Mouse (Mus musculus) liver, embryonic 12.5 days (tissue): ENCODE data around the gene Cpa4. TPM values are rescaled to one million over a fixed set of nuclear protein-coding genes. Genes with fewer than 3 reads are reported as not detected.
A peak's percentile ranks its signal among the peaks of the same experiment; 100 is the strongest.

Experiments
- ATAC-seq: fragments of 200-750 bp; cut with Nextera tagmentation; 2 replicates; pipeline ENCODE4 v1.8.0; 2017; ENCODE audit warnings: moderate number of reproducible peaks, mild to moderate bottlenecking, moderate library complexity
- H3K27ac ChIP-seq: fragments of 300-500 bp; sonication (generic); 2 replicates; pipeline ENCODE4 v1.5.1; 2016; ENCODE audit warnings: mild to moderate bottlenecking
- H3K27me3 ChIP-seq: fragments of 300-500 bp; sonication (generic); replicated peaks from 2 replicates; pipeline ENCODE4 v1.6.1; 2016; ENCODE audit warnings: mild to moderate bottlenecking, moderate library complexity
- H3K36me3 ChIP-seq: fragments of 300-500 bp; sonication (generic); 2 replicates; pipeline ENCODE4 v1.6.1; 2016; ENCODE audit warnings: mild to moderate bottlenecking, moderate library complexity
- H3K4me1 ChIP-seq: fragments of 300-500 bp; sonication (generic); 2 replicates; pipeline ENCODE4 v1.6.1; 2016
- H3K4me2 ChIP-seq: fragments of 300-500 bp; sonication (generic); 2 replicates; pipeline ENCODE4 v1.6.1; 2016; ENCODE audit warnings: mild to moderate bottlenecking, moderate library complexity
- H3K4me3 ChIP-seq: fragments of 300-500 bp; sonication (generic); 2 replicates; pipeline ENCODE4 v1.5.1; 2016; ENCODE audit warnings: mild to moderate bottlenecking, moderate library complexity
- H3K9ac ChIP-seq: fragments of 300-500 bp; sonication (generic); 2 replicates; pipeline ENCODE4 v1.6.1; 2016; ENCODE audit warnings: mild to moderate bottlenecking, moderate library complexity
- H3K9me3 ChIP-seq: fragments of 300-500 bp; sonication (generic); replicated peaks from 2 replicates; pipeline ENCODE4 v1.6.1; 2016; ENCODE audit warnings: mild to moderate bottlenecking, moderate library complexity
- WGBS: fragments of 180-500 bp; shearing (Covaris S2); methylation state at CpG from one replicate; pipeline ENCODE4 v1.1.7; 2016; ENCODE audit not compliant: insufficient replicate concordance; 5-methylcytosine and 5-hydroxymethylcytosine counted together
- polyA plus RNA-seq: library from polyadenylated mRNA; unstranded; fragments of >200 nt; fragmentation: Nextera tagmentation; extraction: Ambion mirVana; gene quantifications from 2 replicates; pipeline ENCODE4 v1.2.1, GENCODE M21; 2016

Cpa4 gene
- polyA plus RNA-seq, 1 experiment from 2014 or later = 0.12 TPM

GRCm38 (mm10) chr6:30620591-30620990 is 52.4 kb downstream of the Cpa4 start:
- Histone ChIP-seq H3K9ac (no peak overlapping the region), H3K27me3 (peaks cover 64% of the 10 kb centered on the region), H3K36me3 (no peaks in the 10 kb centered on the region), H3K9me3 (no peaks in the 10 kb centered on the region), H3K4me2 (no peak overlapping the region), H3K4me1 (peaks cover 20% of the 10 kb centered on the region), H3K27ac (no peak overlapping the region), H3K4me3 (no peak overlapping the region)
- no peak for ATAC-seq
- WGBS = 63% methylated on average over 4 of the region's 4 CpGs

GRCm38 (mm10) chr6:30620994-30621393 is 52.8 kb downstream of the Cpa4 start:
- WGBS = 85% methylated on average over 6 of the region's 6 CpGs
- no peak overlapping the region for H3K9ac ChIP-seq
- no peak overlapping the region for H3K4me2 ChIP-seq
- ATAC-seq = no peak
- H3K4me3 ChIP-seq = no peak overlapping the region
- H3K36me3 ChIP-seq = no peaks in the 10 kb centered on the region
- peaks cover 20% of the 10 kb centered on the region for H3K4me1 ChIP-seq
- H3K27ac ChIP-seq = no peak overlapping the region
- H3K9me3 ChIP-seq = no peaks in the 10 kb centered on the region
- peaks cover 60% of the 10 kb centered on the region for H3K27me3 ChIP-seq

- no peak for ATAC-seq
- Histone ChIP-seq H3K27me3 (peaks cover 53% of the 10 kb centered on the region), H3K36me3 (no peaks in the 10 kb centered on the region), H3K9ac (no peak overlapping the region), H3K27ac (no peak overlapping the region), H3K4me2 (no peak overlapping the region), H3K4me3 (no peak overlapping the region), H3K9me3 (no peaks in the 10 kb centered on the region), H3K4me1 (peaks cover 10% of the 10 kb centered on the region)
- WGBS = 25% methylated on average over 4 of the region's 4 CpGs
These were observed 53.8 kb downstream of the Cpa4 start for GRCm38 (mm10) chr6:30621986-30622389.

GRCm38 (mm10) chr6:30624763-30625162 is 56.6 kb downstream of the Cpa4 start:
- Histone ChIP-seq H3K4me3 (no peak overlapping the region), H3K4me2 (no peak overlapping the region), H3K4me1 (no peaks in the 10 kb centered on the region), H3K36me3 (no peaks in the 10 kb centered on the region), H3K27me3 (peaks cover 26% of the 10 kb centered on the region), H3K27ac (no peak overlapping the region), H3K9ac (no peak overlapping the region), H3K9me3 (no peaks in the 10 kb centered on the region)
- WGBS = 71% methylated on average over 9 of the region's 9 CpGs
- no peak for ATAC-seq

- 57% methylated on average over 6 of the region's 6 CpGs for WGBS
- Histone ChIP-seq H3K9ac (no peak overlapping the region), H3K9me3 (no peaks in the 10 kb centered on the region), H3K4me1 (no peaks in the 10 kb centered on the region), H3K36me3 (no peaks in the 10 kb centered on the region), H3K4me2 (no peak overlapping the region), H3K4me3 (no peak overlapping the region), H3K27me3 (peaks cover 8% of the 10 kb centered on the region), H3K27ac (no peak overlapping the region)
- no peak for ATAC-seq
These were observed 60.0 kb downstream of the Cpa4 start for GRCm38 (mm10) chr6:30628152-30628551.

GRCm38 (mm10) chr6:30629989-30630388 is 61.8 kb downstream of the Cpa4 start:
- Histone ChIP-seq H3K9me3 (no peaks in the 10 kb centered on the region), H3K4me2 (no peak overlapping the region), H3K4me3 (no peak overlapping the region), H3K36me3 (no peaks in the 10 kb centered on the region), H3K9ac (no peak overlapping the region), H3K27ac (no peak overlapping the region), H3K27me3 (0 out of 2 replicates have a peak, but pooled peaks cover 4% of the 10 kb centered on the region), H3K4me1 (no peaks in the 10 kb centered on the region)
- no peak for ATAC-seq
- WGBS = 71% methylated on average over 1 of the region's 1 CpGs

- Histone ChIP-seq H3K4me1 (peaks cover 15% of the 10 kb centered on the region), H3K9ac (no peak overlapping the region), H3K27me3 (peaks cover 6% of the 10 kb centered on the region; the same call in 1 of the 2 replicates), H3K9me3 (no peaks in the 10 kb centered on the region), H3K4me3 (no peak overlapping the region), H3K27ac (peak overlapping the region; percentile 27; the same call in 1 of the 2 replicates), H3K4me2 (no peak overlapping the region), H3K36me3 (no peaks in the 10 kb centered on the region)
- 49% methylated on average over 8 of the region's 8 CpGs for WGBS
- no peak for ATAC-seq
These were observed 67.2 kb downstream of the Cpa4 start for GRCm38 (mm10) chr6:30635361-30635862.

GRCm38 (mm10) chr6:30636186-30636842 is 68.1 kb downstream of the Cpa4 start:
- WGBS = 56% methylated on average over 4 of the region's 4 CpGs
- Histone ChIP-seq H3K9ac (no peak overlapping the region), H3K27ac (peak overlapping the region; percentile 60), H3K4me2 (no peak overlapping the region), H3K36me3 (no peaks in the 10 kb centered on the region), H3K27me3 (peaks cover 6% of the 10 kb centered on the region; the same call in 1 of the 2 replicates), H3K4me3 (no peak overlapping the region), H3K9me3 (no peaks in the 10 kb centered on the region), H3K4me1 (peaks cover 15% of the 10 kb centered on the region)
- no peak for ATAC-seq

GRCm38 (mm10) chr6:30638674-30639268 is 70.6 kb downstream of the Cpa4 start, which contains the start of gene Cpa1:
Gene Cpa1 (plus strand): TSS chr6:30639218.
- H3K9me3 ChIP-seq = no peaks in the 10 kb centered on the region
- peaks cover 15% of the 10 kb centered on the region; the same call in 1 of the 2 replicates for H3K27me3 ChIP-seq
- no peak within 1 kb of the TSS for H3K4me2 ChIP-seq
- no peaks in the 10 kb centered on the region for H3K36me3 ChIP-seq
- H3K27ac ChIP-seq = no peak within 1 kb of the TSS
- H3K4me3 ChIP-seq = no peak within 1 kb of the TSS
- ATAC-seq = peak; percentile 75
- no peak within 1 kb of the TSS for H3K9ac ChIP-seq
- 31% methylated on average over 5 of the region's 5 CpGs for WGBS
- peaks cover 21% of the 10 kb centered on the region for H3K4me1 ChIP-seq

Other genes with a start within 250 kb of the Cpa4 start
- 40.8 and 41.9 TPM in 2 replicates for gene Zc3hc1, start 177.3 kb upstream of the Cpa4 start, polyA plus RNA-seq
- gene Klhdc10, start 166.5 kb upstream of the Cpa4 start, polyA plus RNA-seq = 18.8 and 20.1 TPM in 2 replicates
- 29.2 and 30.9 TPM in 2 replicates for gene Tmem209, start 58.6 kb upstream of the Cpa4 start, polyA plus RNA-seq
- 0.14 and 0.23 TPM in 2 replicates for gene Ssmem1, start 58.5 kb upstream of the Cpa4 start, polyA plus RNA-seq
- 0.77 and 1.2 TPM in 2 replicates for gene Cpa2, start 26.8 kb upstream of the Cpa4 start, polyA plus RNA-seq
- 0.11 TPM in 1 of 2 replicates, not detected in the other for gene Cpa5, start 42.6 kb downstream of the Cpa4 start, polyA plus RNA-seq
- gene Cpa1, start 70.8 kb downstream of the Cpa4 start, polyA plus RNA-seq = 0.54 and 0.91 TPM in 2 replicates
- gene Cep41, start 125.4 kb downstream of the Cpa4 start, polyA plus RNA-seq = 5.6 and 6.1 TPM in 2 replicates
- gene Mest, start 155.2 kb downstream of the Cpa4 start, polyA plus RNA-seq = 372 and 384 TPM in 2 replicates